Mouse (Mus musculus) left cerebral cortex, postnatal 10 days (tissue): Measurements from ENCODE around the gene Amhr2. TPM values are rescaled to one million over a fixed set of nuclear protein-coding genes. Genes with fewer than 3 reads are reported as not detected.
A peak's percentile ranks its signal among the peaks of the same experiment; 100 is the strongest.

Source experiments
- DNase-seq, 2 experiments: peaks; one replicate each; pipeline ENCODE4 v3.0.0; 2021 to 2022; ENCODE audit warnings: low spot score in 2 of 2, mixed read lengths in 1 of 2; ENCODE audit errors: extremely low spot score in 1 of 2
- intact Hi-C: fragments of 180-260 bp; cut with DNase I; formaldehyde crosslinking; loops from one replicate; pipeline ENCODE4 v1.15.1; 2025
- total RNA-seq, 2 experiments: library from RNA; stranded (reverse); gene quantifications; 2 replicates each; pipeline ENCODE4 v1.2.3; 2021

Amhr2 gene
- total RNA-seq, 2 experiments from 2014 or later = 0.81 TPM; not detected in 1

- intact Hi-C loops = loop anchor here (2.0 kb wide), 1 partner anchor 40 kb away; no protein-coding TSS in a partner anchor
- no peak for DNase-seq
Measured at GRCm38 (mm10) chr15:102420986-102421385, 24.2 kb upstream of the Amhr2 start.

DNA sequence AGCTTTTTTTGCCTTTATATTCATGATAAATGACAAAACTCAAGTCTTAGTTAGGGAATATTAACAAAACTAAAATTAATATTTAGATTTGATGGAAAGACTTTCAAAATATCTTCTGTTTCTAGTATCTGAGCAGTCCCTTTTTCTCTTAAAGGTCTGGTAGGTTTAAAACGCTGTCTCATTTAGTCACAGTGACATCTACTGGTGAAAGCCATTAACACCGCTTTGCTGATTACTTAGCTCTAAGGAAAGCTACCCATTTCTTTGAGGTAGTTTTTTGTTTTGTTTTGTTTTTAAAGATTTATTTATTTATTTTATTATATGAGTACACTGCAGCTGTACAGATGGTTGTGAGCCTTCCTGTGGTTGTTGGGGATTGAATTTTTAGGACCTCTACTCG, 23.7 kb upstream of the Amhr2 start:
- peak in 1 of 2 experiments; percentile 27 for DNase-seq
- intact Hi-C loops = loop anchor here (2.0 kb wide), 1 partner anchor 41 kb away; no protein-coding TSS in a partner anchor

- intact Hi-C loops = no loop called here
- DNase-seq = no peak
Measured at GRCm38 (mm10) chr15:102423602-102424240, 21.4 kb upstream of the Amhr2 start.

- intact Hi-C loops = no loop called here
- DNase-seq = no peak
Measured at GRCm38 (mm10) chr15:102424657-102425056, 20.5 kb upstream of the Amhr2 start.

GRCm38 (mm10) chr15:102426963-102427362, 18.2 kb upstream of the Amhr2 start:
- no peak for DNase-seq
- intact Hi-C loops = no loop called here

GRCm38 (mm10) chr15:102432046-102432445, 13.1 kb upstream of the Amhr2 start:
- DNase-seq = no peak
- intact Hi-C loops = no loop called here

DNA sequence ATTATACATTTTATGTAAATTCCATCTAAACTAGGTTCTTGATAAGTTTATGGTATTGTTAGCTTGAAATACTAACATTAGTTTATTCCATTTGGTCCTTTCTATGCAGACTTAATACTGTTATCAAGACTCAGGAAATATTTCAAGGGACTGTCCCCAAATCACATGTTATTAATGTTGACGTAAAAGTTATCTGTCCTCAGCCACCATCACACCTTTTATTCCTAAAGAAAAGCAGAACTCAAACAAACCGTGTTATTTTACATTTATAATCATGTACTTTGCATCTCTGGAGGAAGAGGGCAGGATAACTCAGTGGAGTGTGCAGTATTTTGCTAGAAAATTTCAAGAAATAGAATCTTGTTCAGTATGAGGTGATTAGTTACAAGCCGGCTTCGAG, 12.0 kb upstream of the Amhr2 start:
- intact Hi-C loops = no loop called here
- no peak for DNase-seq

DNA sequence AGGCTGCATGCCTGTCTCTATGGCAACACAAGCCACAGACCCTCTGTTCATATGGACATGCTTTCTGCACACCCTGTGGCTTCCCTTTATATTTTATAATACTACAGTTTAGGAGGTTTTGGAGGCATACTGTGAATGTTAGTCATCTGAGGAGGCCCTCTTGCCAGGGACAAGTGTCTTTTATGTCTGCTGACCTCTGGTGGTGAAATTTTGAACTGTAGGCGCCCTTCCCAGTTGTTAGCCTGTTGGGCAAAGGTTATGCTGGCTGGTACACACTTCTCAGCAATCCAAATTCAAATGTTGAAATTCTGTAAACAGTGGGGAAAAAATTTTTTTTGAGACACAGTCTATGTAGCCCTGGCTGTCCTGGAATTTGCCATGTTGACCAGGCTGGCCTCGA, 2.7 kb upstream of the Amhr2 start:
- intact Hi-C loops = loop anchor here (5.0 kb wide), 1 partner anchor 60 kb away; no protein-coding TSS in a partner anchor
- peak; percentile 67 to 77 for DNase-seq

- intact Hi-C loops = no loop called here
- DNase-seq = no peak
Measured at GRCm38 (mm10) chr15:102446448-102446847, 1.3 kb downstream of the Amhr2 start.

DNA sequence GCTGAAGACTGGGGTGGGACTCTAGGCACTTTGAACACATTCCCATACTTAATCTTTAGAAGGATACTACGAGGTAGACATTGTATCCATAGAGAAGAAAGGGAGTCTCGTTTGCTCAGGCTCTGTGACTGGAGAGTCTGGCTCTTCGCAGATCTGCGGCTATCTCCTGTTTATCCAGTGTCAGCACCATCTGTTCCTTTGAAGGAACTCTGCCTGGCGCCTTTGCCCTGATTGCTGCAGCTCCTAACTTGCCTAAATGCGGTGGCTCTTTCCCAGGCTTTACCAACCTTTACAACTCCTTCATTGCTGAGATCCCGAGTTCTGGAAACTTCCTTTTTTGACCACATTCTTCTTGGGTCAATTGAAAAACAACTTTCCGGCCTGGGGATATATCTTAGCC, 4.2 kb downstream of the Amhr2 start:
- no peak for DNase-seq
- intact Hi-C loops = no loop called here

GRCm38 (mm10) chr15:102450928-102451327, 5.8 kb downstream of the Amhr2 start:
- DNase-seq = no peak

GRCm38 (mm10) chr15:102451666-102452430, 6.7 kb downstream of the Amhr2 start:
- intact Hi-C loops = no loop called here
- DNase-seq = no peak

More at GRCm38 (mm10) chr15:102450928-102451327, 5.8 kb downstream of the Amhr2 start:
- intact Hi-C loops = no loop called here

- no peak for DNase-seq
- intact Hi-C loops = no loop called here
Measured at GRCm38 (mm10) chr15:102455993-102456392, 10.8 kb downstream of the Amhr2 start.

DNA sequence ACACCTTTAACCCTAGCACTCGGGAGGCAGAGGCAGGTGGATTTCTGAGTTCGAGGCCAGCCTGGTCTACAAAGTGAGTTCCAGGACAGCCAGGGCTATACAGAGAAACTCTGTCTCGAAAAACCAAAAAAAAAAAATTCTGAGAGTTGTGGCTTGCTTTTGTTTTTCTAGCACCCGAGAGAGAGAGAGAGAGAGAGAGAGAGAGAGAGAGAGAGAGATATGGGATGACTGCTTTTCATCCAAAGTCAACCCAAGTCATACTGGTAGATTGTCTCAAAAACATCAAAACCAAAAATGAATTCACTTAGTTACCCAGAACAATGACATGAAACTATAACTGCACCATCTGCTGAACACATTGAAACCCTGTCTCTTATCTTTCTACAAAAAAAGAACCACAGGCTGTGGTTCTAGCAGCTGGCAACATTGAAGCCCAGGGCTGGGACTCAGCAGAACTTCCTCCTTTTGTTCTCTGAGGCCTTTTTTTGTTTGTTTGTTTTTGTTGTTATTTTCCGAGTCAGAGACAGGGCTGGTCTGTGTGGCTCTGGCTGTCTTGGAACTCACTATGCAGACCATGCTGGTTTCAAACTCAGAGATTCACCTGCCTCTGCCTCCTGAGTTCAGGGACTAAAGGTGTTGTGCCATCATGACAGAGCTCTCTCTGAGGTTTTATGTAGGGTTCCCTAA, 13.0 kb downstream of the Amhr2 start:
- no peak for DNase-seq
- intact Hi-C loops = no loop called here

GRCm38 (mm10) chr15:102458904-102459317, 13.7 kb downstream of the Amhr2 start, which contains the start of gene Prr13:
Prr13 (plus strand) TSS chr15:102459028.
- intact Hi-C loops = no loop called here
- DNase-seq = peak; percentile 89 to 91

DNA sequence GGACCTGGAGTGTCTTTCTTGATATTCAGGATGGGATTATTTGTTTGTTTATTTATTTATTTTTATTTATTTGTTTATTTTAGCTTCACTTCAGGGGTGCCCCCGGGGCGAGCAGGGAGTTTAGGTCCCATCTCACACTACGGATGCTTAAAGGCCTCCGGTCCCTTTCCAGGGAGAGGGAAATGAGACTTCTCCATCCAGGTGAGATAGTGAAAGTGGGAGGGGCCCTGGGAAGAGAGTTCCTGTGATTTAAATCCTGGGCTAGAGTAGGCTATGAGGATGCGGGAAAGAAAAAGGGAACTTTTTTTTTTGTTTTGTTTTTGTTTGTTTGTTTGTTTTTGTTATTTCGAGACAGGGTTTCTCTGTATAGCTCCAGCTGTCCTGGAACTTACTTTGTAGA, 14.2 kb downstream of the Amhr2 start:
- no peak for DNase-seq
- intact Hi-C loops = no loop called here

DNA sequence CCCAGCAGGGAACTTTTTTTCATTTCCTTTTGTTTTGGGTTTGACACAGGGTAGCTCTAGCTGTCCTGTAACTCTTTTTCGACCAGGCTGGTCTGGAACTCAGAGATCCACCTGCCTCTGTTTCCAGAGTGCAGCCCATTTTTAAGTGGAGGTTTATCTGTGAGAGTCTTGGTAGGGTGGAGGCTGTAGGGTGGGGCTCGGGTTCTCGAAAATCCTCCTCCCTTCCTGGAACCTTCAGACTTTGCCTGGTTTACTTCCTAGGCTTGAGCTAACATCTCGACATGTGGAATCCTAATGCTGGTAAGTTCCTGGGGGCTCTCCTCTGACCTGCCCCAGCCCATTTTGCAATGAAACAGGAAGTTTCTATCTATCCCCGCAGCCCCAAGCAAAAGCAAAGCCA, 14.7 kb downstream of the Amhr2 start:
- no peak for DNase-seq
- intact Hi-C loops = no loop called here

DNA sequence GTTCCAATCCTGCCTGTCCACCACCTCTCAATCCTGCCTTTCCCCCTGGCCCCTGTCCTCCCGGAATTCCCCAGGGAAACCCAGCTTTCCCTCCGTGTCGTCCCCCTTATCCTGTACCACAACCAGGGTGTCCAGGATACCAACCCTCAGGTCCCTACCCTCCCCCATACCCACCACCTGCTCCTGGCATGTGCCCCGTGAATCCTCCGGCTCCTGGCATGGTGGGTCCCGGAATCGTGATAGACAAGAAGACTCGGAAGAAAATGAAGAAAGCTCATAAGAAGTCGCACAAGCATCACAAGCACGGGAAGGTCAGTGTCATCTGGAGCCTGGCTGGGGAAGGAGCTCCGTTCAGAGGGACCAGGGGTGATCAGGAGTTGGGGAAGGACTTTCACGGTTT, 15.2 kb downstream of the Amhr2 start:
- intact Hi-C loops = no loop called here
- DNase-seq = no peak

DNA sequence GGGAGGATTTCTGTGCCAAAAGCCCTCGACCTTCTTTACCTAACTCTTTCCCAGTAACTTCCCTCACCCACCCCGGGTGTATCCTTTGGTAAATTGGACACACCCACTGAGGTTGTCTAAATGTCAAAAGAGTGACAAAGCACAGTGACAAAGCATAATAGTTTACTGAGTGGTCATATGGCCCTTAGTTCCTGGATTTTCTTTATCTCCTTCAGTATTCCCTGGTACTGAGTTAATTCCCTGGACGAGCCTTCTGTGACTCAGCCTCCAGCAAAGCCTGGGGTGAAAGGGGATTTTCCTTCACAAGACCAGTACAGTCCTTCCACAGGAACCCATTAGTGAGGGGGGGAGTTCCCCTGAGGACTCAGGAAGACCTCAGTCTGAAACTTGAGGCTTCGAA, 15.8 kb downstream of the Amhr2 start:
- intact Hi-C loops = no loop called here
- DNase-seq = no peak
